Mouse (Mus musculus) liver, embryonic 11.5 days (tissue): Measurements from ENCODE around the gene Afmid. TPM values are rescaled to one million over a fixed set of nuclear protein-coding genes. Genes with fewer than 3 reads are reported as not detected.

Source experiments
- polyA plus RNA-seq: library from polyadenylated mRNA; unstranded; fragments of >200 nt; fragmentation: Nextera tagmentation; extraction: Ambion mirVana; gene quantifications from 2 replicates; pipeline ENCODE4 v1.2.1, GENCODE M21; 2014

Afmid gene
- polyA plus RNA-seq, 1 experiment from 2014 or later, result 8.4 TPM

Other genes starting within 250 kb of the Afmid start
- gene Tnrc6c, start 171.6 kb upstream of the Afmid start, polyA plus RNA-seq, result 8.0 TPM in 2 replicates
- 18.6 and 18.8 TPM in 2 replicates for gene Tmc8, start 43.8 kb upstream of the Afmid start, polyA plus RNA-seq
- 61.2 and 62.1 TPM in 2 replicates for gene Tmc6, start 43.7 kb upstream of the Afmid start, polyA plus RNA-seq
- gene 6030468B19Rik, start 28.3 kb upstream of the Afmid start, polyA plus RNA-seq, result 49.3 and 54.3 TPM in 2 replicates
- 0.21 and 0.80 TPM in 2 replicates for gene Gm20708, start 16.3 kb upstream of the Afmid start, polyA plus RNA-seq
- gene Syngr2, start 16.3 kb upstream of the Afmid start, polyA plus RNA-seq, result 92.1 and 99.4 TPM in 2 replicates
- gene Tk1, start 168 bp downstream of the Afmid start, polyA plus RNA-seq, result 185 and 192 TPM in 2 replicates
- 430 and 440 TPM in 2 replicates for gene Birc5, start 23.3 kb downstream of the Afmid start, polyA plus RNA-seq
- gene Tmem235, start 34.8 kb downstream of the Afmid start, polyA plus RNA-seq, result not detected in 2 replicates
- gene Tha1, start 47.6 kb downstream of the Afmid start, polyA plus RNA-seq, result 1.5 and 1.7 TPM in 2 replicates
- 3.7 and 4.6 TPM in 2 replicates for gene Socs3, start 144.1 kb downstream of the Afmid start, polyA plus RNA-seq
- gene Pgs1, start 160.4 kb downstream of the Afmid start, polyA plus RNA-seq, result 31.5 and 31.9 TPM in 2 replicates